31 mouse cellular contexts compared by ENCODE assay signal in the genomic region with DNA sequence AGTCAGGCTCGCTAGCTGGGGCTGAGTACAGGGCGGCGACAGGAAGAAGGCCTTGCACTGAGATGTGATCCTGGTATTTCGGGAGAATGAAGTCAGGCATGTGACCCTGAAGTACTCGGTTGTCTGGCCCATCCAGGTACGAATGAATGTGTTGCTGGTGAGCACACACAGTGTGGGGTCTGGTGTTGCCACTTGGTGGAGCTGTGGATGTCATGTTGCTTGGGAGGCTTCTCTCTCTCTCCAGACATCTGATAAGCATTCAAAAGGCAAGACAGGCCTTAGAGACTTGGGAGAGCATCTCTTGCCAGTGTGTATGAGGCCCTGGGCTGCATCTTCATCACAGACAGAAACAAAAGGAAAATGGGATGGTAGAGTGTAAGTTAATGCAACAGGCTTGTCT.
DNase-seq lines count a peak whose midpoint lies in the region; ATAC-seq and TF ChIP-seq lines count a peak whose summit lies in the region.
"Had no signal": no experiment of that assay in that cellular context is flagged by ENCODE, and none has a peak within 500 bp of the region (broad histone marks: within the 10 kb centered on the region; RNA-seq: fewer than 3 reads in every experiment).

No protein-coding gene starts in this region.

- H3K27me3 ChIP-seq in midbrain, embryonic 11.5 days (ENCODE audit: control insufficient read depth, insufficient read depth, low read length) = no peaks in the 10 kb centered on the region
- no peaks in the 10 kb centered on the region for H3K27me3 ChIP-seq in midbrain, embryonic 10.5 days (ENCODE audit: low read depth, poor library complexity, severe bottlenecking)
- no peaks in the 10 kb centered on the region for H3K27me3 ChIP-seq in stomach, postnatal 0 days (ENCODE audit: control insufficient read depth, insufficient read depth, low read length)
- H3K27me3 ChIP-seq: embryonic facial prominence, embryonic 13.5 days; forebrain, embryonic 13.5 days; heart, embryonic 12.5 days; intestine, embryonic 15.5 days; midbrain, embryonic 12.5 days had no signal

- ATAC-seq in midbrain, embryonic 11.5 days (ENCODE audit: low FRiP score) = 0 out of 2 replicates have a peak, but pooled peaks have one; percentile 12
- ATAC-seq in stomach, postnatal 0 days (ENCODE audit: low FRiP score, low TSS enrichment) = no peak
- ATAC-seq: forebrain, embryonic 13.5 days; hindbrain, embryonic 16.5 days; intestine, embryonic 15.5 days; lung, postnatal 0 days had no signal

- H3K27ac ChIP-seq in layer of hippocampus, adult 2 months = no peak overlapping the region
- no peak overlapping the region for H3K27ac ChIP-seq in midbrain, embryonic 11.5 days (ENCODE audit: low read depth, low read length)
- no peak overlapping the region for H3K27ac ChIP-seq in midbrain, embryonic 10.5 days (replicated peaks)
- no peak overlapping the region for H3K27ac ChIP-seq in stomach, postnatal 0 days (replicated peaks)
- H3K27ac ChIP-seq: embryonic facial prominence, embryonic 13.5 days; forebrain, embryonic 13.5 days; hindbrain, embryonic 10.5 days; intestine, embryonic 15.5 days; limb, embryonic 10.5 days; midbrain, embryonic 12.5 days had no signal

- no peak for TF ChIP-seq EP300 in stomach, postnatal 0 days (optimal IDR thresholded peaks at IDR 0.05)

- H3K36me3 ChIP-seq in midbrain, embryonic 11.5 days (ENCODE audit: control insufficient read depth, insufficient read depth, low read length) = no peaks in the 10 kb centered on the region
- H3K36me3 ChIP-seq in midbrain, embryonic 10.5 days = no peaks in the 10 kb centered on the region
- H3K36me3 ChIP-seq in stomach, postnatal 0 days (ENCODE audit: control insufficient read depth, insufficient read depth, low read length) = no peaks in the 10 kb centered on the region
- H3K36me3 ChIP-seq: embryonic facial prominence, embryonic 13.5 days; heart, embryonic 12.5 days; hindbrain, embryonic 10.5 days; intestine, embryonic 15.5 days; limb, embryonic 10.5 days; midbrain, embryonic 12.5 days had no signal

- TF ChIP-seq CTCF in layer of hippocampus, adult 2 months (conservative IDR thresholded peaks at IDR 0.05) = peak; percentile 61
- peak; percentile 14; the same call in 1 of the 2 replicates for TF ChIP-seq CTCF in stomach, postnatal 0 days (IDR thresholded peaks at IDR 0.05; ENCODE audit: low read depth)

- 90% methylated on average over 6 of the region's 6 CpGs for WGBS in midbrain, embryonic 11.5 days
- WGBS in midbrain, embryonic 10.5 days = 90% methylated on average over 6 of the region's 6 CpGs
- 89% methylated on average over 6 of the region's 6 CpGs for whole genome bisulfite sequencing in stomach, postnatal 0 days

- DNase-seq in layer of hippocampus, adult 2 months (ENCODE audit: low spot score in 2 of 2) = no peak
- no peak for DNase-seq in layer of hippocampus, adult 11-12 months (ENCODE audit: low spot score)
- no peak for DNase-seq in midbrain, embryonic 11.5 days (ENCODE audit: low spot score, missing footprints)
- no peak for DNase-seq in midbrain, embryonic 10.5 days (ENCODE audit: low spot score)
- peak; percentile 14 for DNase-seq in ES-CJ7 (ENCODE audit: low read depth, low spot score)
- no peak for DNase-seq in stomach, postnatal 0 days (ENCODE audit: low spot score)
- no peak for DNase-seq in embryo, embryonic 10 days (ENCODE audit: low spot score)
- DNase-seq: adrenal gland, postnatal 36 days; B cell, adult 2 months; cerebellum, adult 11 months; cerebellum, postnatal 14 days; embryo, embryonic 11 days; gastrocnemius, postnatal 25 days; heart, adult 18-20 months; heart, postnatal 10 days; kidney, postnatal 36 days; layer of hippocampus, adult 9-11 months; retina, postnatal 1 day; right cerebral cortex, postnatal 25 days; spleen, adult 18-20 months; thymus, postnatal 14 days had no signal

- H3K4me2 ChIP-seq in midbrain, embryonic 11.5 days = no peak overlapping the region
- no peak overlapping the region for H3K4me2 ChIP-seq in stomach, postnatal 0 days (replicated peaks; ENCODE audit: low read depth)
- H3K4me2 ChIP-seq: embryonic facial prominence, embryonic 13.5 days; forebrain, embryonic 13.5 days; heart, embryonic 12.5 days; intestine, embryonic 15.5 days; midbrain, embryonic 12.5 days had no signal

- no peak overlapping the region for H3K9ac ChIP-seq in midbrain, embryonic 11.5 days (ENCODE audit: low read length)
- no peak overlapping the region for H3K9ac ChIP-seq in stomach, postnatal 0 days (ENCODE audit: low read length)
- H3K9ac ChIP-seq: embryonic facial prominence, embryonic 13.5 days; forebrain, embryonic 13.5 days; heart, embryonic 12.5 days; intestine, embryonic 15.5 days; midbrain, embryonic 12.5 days had no signal

- H3K9me3 ChIP-seq in midbrain, embryonic 11.5 days (ENCODE audit: control insufficient read depth, low read length) = no peaks in the 10 kb centered on the region
- H3K9me3 ChIP-seq in midbrain, embryonic 10.5 days (replicated peaks) = no peaks in the 10 kb centered on the region
- no peaks in the 10 kb centered on the region for H3K9me3 ChIP-seq in stomach, postnatal 0 days (ENCODE audit: control insufficient read depth, low read length)
- H3K9me3 ChIP-seq: embryonic facial prominence, embryonic 13.5 days; forebrain, embryonic 13.5 days; heart, embryonic 12.5 days; hindbrain, embryonic 10.5 days; intestine, embryonic 15.5 days; limb, embryonic 10.5 days; midbrain, embryonic 12.5 days had no signal

- no peaks in the 10 kb centered on the region for H3K4me1 ChIP-seq in midbrain, embryonic 11.5 days (ENCODE audit: control insufficient read depth, insufficient read depth, low read length)
- H3K4me1 ChIP-seq in midbrain, embryonic 10.5 days = peaks cover 16% of the 10 kb centered on the region
- no peaks in the 10 kb centered on the region for H3K4me1 ChIP-seq in stomach, postnatal 0 days (replicated peaks; ENCODE audit: control insufficient read depth, insufficient read depth)
- H3K4me1 ChIP-seq: intestine, embryonic 15.5 days had no signal

- H3K4me3 ChIP-seq in layer of hippocampus, adult 2 months = no peak overlapping the region
- H3K4me3 ChIP-seq in midbrain, embryonic 11.5 days (ENCODE audit: low read depth, low read length) = no peak overlapping the region
- H3K4me3 ChIP-seq in midbrain, embryonic 10.5 days = no peak overlapping the region
- no peak overlapping the region for H3K4me3 ChIP-seq in stomach, postnatal 0 days (ENCODE audit: low read depth, low read length)
- H3K4me3 ChIP-seq: embryonic facial prominence, embryonic 13.5 days; erythroblast, embryonic 14.5 days; forebrain, embryonic 13.5 days; heart, embryonic 12.5 days; hindbrain, embryonic 10.5 days; intestine, embryonic 15.5 days; limb, embryonic 10.5 days; midbrain, embryonic 12.5 days had no signal
